Mouse (Mus musculus) G1E (cell line): Measurements from ENCODE around the gene Gipc1. TPM values are rescaled to one million over a fixed set of nuclear protein-coding genes. Genes with fewer than 3 reads are reported as not detected.

Experiments used
- ATAC-seq: 2 replicates; pipeline ENCODE4 v1.8.0; 2016; ENCODE audit warnings: mild to moderate bottlenecking; ENCODE audit not compliant: insufficient number of reproducible peaks, poor library complexity, low FRiP score, severe bottlenecking; ENCODE audit errors: extremely low read depth
- DNase-seq: peaks from one replicate; pipeline ENCODE4 v3.0.0; 2012; ENCODE audit warnings: low spot score
- H3K27me3 ChIP-seq: 2 replicates; pipeline ENCODE4 v1.6.1; 2012; ENCODE audit warnings: mild to moderate bottlenecking, low read length, inconsistent platforms; ENCODE audit not compliant: insufficient read depth
- H3K36me3 ChIP-seq: replicated peaks from 2 replicates; pipeline ENCODE3; 2012; ENCODE audit warnings: mild to moderate bottlenecking, inconsistent platforms
- H3K4me1 ChIP-seq: 2 replicates; pipeline ENCODE4 v1.6.1; 2012; ENCODE audit warnings: low read depth, low read length, inconsistent platforms, mixed read lengths; ENCODE audit not compliant: insufficient read depth
- H3K4me3 ChIP-seq: 2 replicates; pipeline ENCODE4 v1.5.1; 2012; ENCODE audit warnings: low read depth, mild to moderate bottlenecking, inconsistent platforms, low read length, moderate library complexity, mixed read lengths
- H3K9me3 ChIP-seq: replicated peaks from 2 replicates; pipeline ENCODE4 v1.6.1; 2012; ENCODE audit warnings: inconsistent platforms
- CTCF ChIP-seq: IDR thresholded peaks from 2 replicates; pipeline ENCODE4 v1.5.1; 2012; ENCODE audit warnings: low read depth, low read length, inconsistent platforms, mixed read lengths
- GATA1 ChIP-seq: IDR thresholded peaks from 2 replicates; pipeline ENCODE4 v1.6.1; 2012; ENCODE audit warnings: borderline replicate concordance, low read length, inconsistent platforms, mixed read lengths
- GATA2 ChIP-seq: IDR thresholded peaks from 2 replicates; pipeline ENCODE4 v1.6.1; 2012; ENCODE audit warnings: low read depth, low read length, inconsistent platforms, borderline replicate concordance
- POLR2AphosphoS5 ChIP-seq: IDR thresholded peaks from 2 replicates; pipeline ENCODE4 v1.6.1; 2012; ENCODE audit warnings: low read depth, low read length, inconsistent platforms; ENCODE audit not compliant: insufficient replicate concordance
- TAL1 ChIP-seq: conservative IDR thresholded peaks from 2 replicates; pipeline ENCODE4 v1.6.1; 2012; ENCODE audit warnings: low read depth, low read length, inconsistent platforms, mixed read lengths
- polyA plus RNA-seq: library from polyadenylated mRNA; stranded (reverse); fragments of >175 nt; gene quantifications from 2 replicates; pipeline ENCODE4 v1.2.3, GENCODE M21; 2012
- total RNA-seq, 2 experiments: library from RNA; stranded (forward) in 1 of 2; stranded (reverse) in 1 of 2; fragments of 200-1000 nt in 1 of 2; fragments of >200 nt in 1 of 2; fragmentation: Nextera tagmentation in 1 of 2; gene quantifications; 2 replicates each; pipeline ENCODE4 v1.2.3; 2014 to 2017

The Gipc1 gene
- total and polyA plus RNA-seq, 3 experiments: 25.3 to 65.3 (median 37.7) TPM

DNA sequence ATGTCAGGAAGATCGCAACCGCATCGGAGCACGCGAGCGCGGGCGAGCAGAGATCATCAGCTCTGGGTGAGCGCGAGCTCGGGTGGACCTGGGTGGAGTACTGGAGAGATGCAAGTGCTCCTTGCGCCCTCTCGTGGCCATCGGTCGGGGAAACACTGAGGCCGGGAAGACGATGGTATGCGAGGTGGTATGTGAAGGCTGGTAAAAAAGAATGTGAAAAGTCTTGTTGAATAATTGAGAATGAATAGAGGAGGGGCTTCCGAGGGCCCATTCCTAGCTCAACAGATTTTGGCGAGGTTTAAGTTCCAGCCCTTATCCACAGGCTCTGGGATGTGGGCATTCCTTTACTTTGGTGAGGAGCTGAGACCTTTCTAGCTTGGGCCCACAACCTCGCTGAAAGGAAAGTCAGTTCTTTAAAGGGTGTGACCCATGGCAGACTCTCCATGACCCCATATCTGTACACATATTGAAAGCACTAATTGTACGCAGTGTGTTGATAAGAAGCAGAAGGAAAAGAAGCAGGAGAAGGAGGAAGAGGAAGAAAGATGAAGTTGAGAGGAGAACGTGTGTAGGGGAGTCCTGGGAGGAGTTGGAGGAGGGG is 30.0 kb upstream of the Gipc1 start:
- DNase-seq (peak; percentile 69), ATAC-seq (peak; percentile 40; the same call in 1 of the 2 replicates)
- Histone ChIP-seq H3K4me1 (peaks cover 22% of the 10 kb centered on the region), H3K9me3 (no peaks in the 10 kb centered on the region), H3K27me3 (no peaks in the 10 kb centered on the region), H3K36me3 (no peaks in the 10 kb centered on the region), H3K4me3 (peak overlapping the region; percentile 69; the same call in 1 of the 2 replicates)
- TF ChIP-seq TAL1 (no peak), CTCF (peak; percentile 32; the same call in 1 of the 2 replicates), GATA1 (no peak), GATA2 (no peak), POLR2AphosphoS5 (no peak)

DNA sequence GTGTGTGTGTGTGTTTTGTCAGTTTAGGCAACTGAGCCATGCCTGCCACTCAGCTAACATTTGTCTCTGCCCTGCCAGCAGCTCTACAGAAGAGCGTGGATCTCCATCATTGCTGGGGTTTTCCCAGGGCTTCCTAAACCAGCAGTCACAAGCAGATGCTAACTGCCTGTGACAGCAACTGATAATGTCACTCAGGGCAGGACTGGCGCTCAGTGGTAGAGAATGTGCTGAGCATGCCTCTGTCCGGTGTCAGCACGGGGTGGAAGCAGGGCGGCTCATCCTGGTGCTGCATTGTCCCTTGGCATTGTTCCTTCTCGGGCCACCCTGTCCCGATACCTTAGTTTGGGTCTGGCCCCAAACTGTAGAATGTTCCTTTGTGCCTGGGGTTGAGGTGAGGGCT is 28.9 kb upstream of the Gipc1 start:
- TF ChIP-seq GATA1 (no peak), GATA2 (no peak), CTCF (no peak), TAL1 (no peak), POLR2AphosphoS5 (no peak)
- ATAC-seq: no peak
- peaks cover 22% of the 10 kb centered on the region for H3K4me1 ChIP-seq

DNA sequence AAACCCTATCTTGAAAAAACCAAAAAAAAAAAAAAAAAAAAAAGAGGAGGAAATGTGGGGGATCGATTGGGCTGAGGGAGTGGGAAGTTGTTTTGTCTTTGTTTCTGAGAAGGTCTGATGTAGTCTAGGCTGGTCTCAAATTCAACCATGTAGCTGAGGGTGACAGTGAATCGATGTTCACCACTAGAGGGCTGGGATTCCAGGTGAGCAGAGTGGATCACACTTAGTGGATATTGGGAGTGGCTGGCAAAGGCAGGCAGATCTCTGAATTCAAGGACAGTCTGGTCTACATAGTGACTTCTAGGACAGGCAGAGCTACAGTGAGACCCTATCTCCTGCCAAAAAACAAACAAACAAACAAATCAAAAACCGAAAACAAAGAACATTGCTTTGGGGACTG is 27.7 kb upstream of the Gipc1 start:
- Histone ChIP-seq H3K4me3 (no peak overlapping the region), H3K36me3 (no peaks in the 10 kb centered on the region), H3K9me3 (no peaks in the 10 kb centered on the region), H3K4me1 (peaks cover 22% of the 10 kb centered on the region), H3K27me3 (no peaks in the 10 kb centered on the region)
- DNase-seq (no peak), ATAC-seq (no peak)
- TF ChIP-seq GATA2 (no peak), GATA1 (no peak), POLR2AphosphoS5 (no peak), TAL1 (no peak), CTCF (no peak)

More for the DNA sequence above, 28.9 kb upstream of the Gipc1 start:
- no peak for DNase-seq
- no peak overlapping the region for H3K4me3 ChIP-seq
- no peaks in the 10 kb centered on the region for H3K36me3 ChIP-seq
- no peaks in the 10 kb centered on the region for H3K27me3 ChIP-seq
- no peaks in the 10 kb centered on the region for H3K9me3 ChIP-seq

DNA sequence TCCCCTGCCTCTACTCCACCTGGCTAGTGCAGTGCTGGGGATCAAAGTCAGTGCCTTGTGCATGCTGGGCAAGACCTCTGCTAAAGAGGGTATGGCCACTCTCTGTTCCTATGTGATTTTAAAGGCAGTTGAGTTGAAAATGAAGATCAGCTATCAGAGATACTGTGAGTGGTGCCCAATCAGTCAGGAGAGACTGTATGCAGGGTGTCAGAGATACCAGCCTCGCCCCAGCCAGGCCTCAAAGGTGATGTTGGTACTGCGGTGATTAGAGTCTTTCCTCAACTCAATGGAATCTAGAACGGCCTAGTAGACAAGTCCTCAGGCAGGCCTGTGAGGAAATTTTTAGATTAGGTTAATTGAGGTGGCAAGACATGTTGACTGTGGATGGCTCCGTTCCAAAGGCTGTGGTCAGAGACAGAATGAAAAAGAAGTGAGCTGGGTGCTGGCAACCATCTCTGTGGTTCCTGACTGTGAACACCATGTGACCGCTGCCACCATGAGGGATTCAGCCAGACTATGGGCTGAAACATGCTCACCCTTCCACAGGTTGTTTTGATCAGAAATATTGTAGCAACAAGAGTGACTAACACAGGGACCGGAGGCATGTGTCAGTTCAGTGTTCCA is 26.7 kb upstream of the Gipc1 start:
- peaks cover 22% of the 10 kb centered on the region for H3K4me1 ChIP-seq
- DNase-seq (no peak), ATAC-seq (no peak)

DNA sequence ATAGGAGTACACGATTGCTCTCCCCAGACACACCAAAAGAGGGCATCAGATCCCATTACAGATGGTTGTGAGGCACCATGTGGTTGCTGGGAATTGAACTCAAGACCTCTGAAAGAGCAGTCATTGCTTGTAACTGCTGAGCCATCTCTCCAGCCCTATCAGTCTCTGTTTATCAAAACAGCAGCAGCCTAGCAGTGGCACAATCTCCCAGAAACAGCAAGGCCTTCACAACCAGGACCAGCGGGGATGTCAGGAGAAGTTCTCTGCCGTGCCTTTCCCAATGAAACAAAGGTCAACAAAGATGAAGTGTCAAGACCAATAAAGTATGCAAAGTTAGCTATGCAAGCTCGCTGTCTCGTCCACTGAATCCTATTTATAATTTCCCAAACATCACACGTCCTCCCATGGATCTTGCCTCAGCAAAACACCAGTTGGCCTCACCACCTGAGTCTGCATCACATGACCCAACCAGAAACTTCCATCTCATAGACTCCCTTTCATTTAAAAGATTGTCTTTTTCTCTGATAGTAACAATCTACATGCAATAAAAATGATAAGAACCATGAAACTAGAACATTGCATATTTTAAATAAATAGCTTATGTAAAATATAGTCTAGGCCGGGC is 20.3 kb upstream of the Gipc1 start:
- H3K4me1 ChIP-seq: no peaks in the 10 kb centered on the region
- peaks cover 4% of the 10 kb centered on the region for H3K9me3 ChIP-seq
- TF ChIP-seq TAL1: no peak
- no peak for ATAC-seq
- no peaks in the 10 kb centered on the region for H3K36me3 ChIP-seq
- DNase-seq: no peak
- H3K4me3 ChIP-seq: no peak overlapping the region
- peaks cover 11% of the 10 kb centered on the region for H3K27me3 ChIP-seq

More for the DNA sequence above, 26.7 kb upstream of the Gipc1 start:
- Histone ChIP-seq H3K4me3 (no peak overlapping the region), H3K9me3 (no peaks in the 10 kb centered on the region), H3K27me3 (no peaks in the 10 kb centered on the region), H3K36me3 (no peaks in the 10 kb centered on the region)
- no peak for TF ChIP-seq CTCF
- no peak for TF ChIP-seq GATA2
- no peak for TF ChIP-seq POLR2AphosphoS5
- no peak for TF ChIP-seq GATA1
- no peak for TF ChIP-seq TAL1

DNA sequence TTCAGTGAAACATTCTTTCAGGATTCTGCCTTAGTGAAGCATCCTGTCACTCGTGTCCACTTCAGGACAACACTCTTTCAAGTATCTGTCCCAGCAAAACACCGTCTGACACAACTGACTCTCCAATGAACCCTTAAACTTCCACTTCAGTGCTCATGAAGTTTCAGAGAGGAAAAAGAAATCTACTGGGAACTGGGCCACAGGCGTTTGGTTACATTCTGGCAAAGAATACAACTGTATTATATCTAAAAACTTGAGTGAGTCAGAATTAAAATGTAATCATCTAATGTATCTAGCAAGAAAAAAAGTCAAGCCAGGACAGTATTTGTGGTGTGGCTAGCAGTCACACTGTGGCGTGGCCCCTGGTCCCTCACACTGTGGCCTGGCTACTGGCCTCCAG is 13.6 kb upstream of the Gipc1 start:
- Histone ChIP-seq H3K9me3 (peaks cover 4% of the 10 kb centered on the region), H3K36me3 (no peaks in the 10 kb centered on the region), H3K27me3 (peaks cover 40% of the 10 kb centered on the region), H3K4me3 (no peak overlapping the region), H3K4me1 (no peaks in the 10 kb centered on the region)
- DNase-seq: no peak
- TF ChIP-seq POLR2AphosphoS5 (no peak), TAL1 (no peak), GATA1 (no peak), CTCF (no peak), GATA2 (no peak)
- no peak for ATAC-seq
